Mouse (Mus musculus): ENCODE measurements around the gene Sdc4.

Gene Sdc4

GRCm38 (mm10) chr2:164423464-164423863, 20.2 kb downstream of the Sdc4 start:
- Histone ChIP-seq H3K36me3 (ENCODE audit: insufficient read depth, low read length) (peaks cover 38% of the 10 kb centered on the region), H3K4me1 (replicated peaks; ENCODE audit: low read depth, low read length) (peaks cover 59% of the 10 kb centered on the region), H3K9me3 (ENCODE audit: low read length) (0 out of 2 replicates have a peak, but pooled peaks cover 4% of the 10 kb centered on the region), H3K27me3 (ENCODE audit: insufficient read depth, low read length) (peaks cover 26% of the 10 kb centered on the region), H3K4me3 (replicated peaks; ENCODE audit: low read length) (no peak overlapping the region)
- TF ChIP-seq NANOG (IDR thresholded peaks at IDR 0.05; ENCODE audit: borderline replicate concordance, low read length) (no peak), POU5F1 (IDR thresholded peaks at IDR 0.05; ENCODE audit: borderline replicate concordance, low read length) (no peak), CTCF (conservative IDR thresholded peaks at IDR 0.05; ENCODE audit: low read length) (no peak)

GRCm38 (mm10) chr2:164422675-164423393, 20.9 kb downstream of the Sdc4 start:
- TF ChIP-seq POU5F1 (IDR thresholded peaks at IDR 0.05; ENCODE audit: borderline replicate concordance, low read length) (no peak), NANOG (IDR thresholded peaks at IDR 0.05; ENCODE audit: borderline replicate concordance, low read length) (no peak), CTCF (conservative IDR thresholded peaks at IDR 0.05; ENCODE audit: low read length) (no peak)
- Histone ChIP-seq H3K9me3 (ENCODE audit: low read length) (0 out of 2 replicates have a peak, but pooled peaks cover 4% of the 10 kb centered on the region), H3K27me3 (ENCODE audit: insufficient read depth, low read length) (peaks cover 20% of the 10 kb centered on the region), H3K4me3 (replicated peaks; ENCODE audit: low read length) (no peak overlapping the region), H3K4me1 (replicated peaks; ENCODE audit: low read depth, low read length) (peaks cover 58% of the 10 kb centered on the region), H3K36me3 (ENCODE audit: insufficient read depth, low read length) (peaks cover 32% of the 10 kb centered on the region)

- Histone ChIP-seq H3K36me3 (ENCODE audit: insufficient read depth, low read length) (peaks cover 23% of the 10 kb centered on the region), H3K9me3 (ENCODE audit: low read length) (0 out of 2 replicates have a peak, but pooled peaks cover 4% of the 10 kb centered on the region), H3K27me3 (ENCODE audit: insufficient read depth, low read length) (peaks cover 11% of the 10 kb centered on the region), H3K4me1 (replicated peaks; ENCODE audit: low read depth, low read length) (peaks cover 56% of the 10 kb centered on the region), H3K4me3 (replicated peaks; ENCODE audit: low read length) (no peak overlapping the region)
- no peak for TF ChIP-seq NANOG (IDR thresholded peaks at IDR 0.05; ENCODE audit: borderline replicate concordance, low read length)
- TF ChIP-seq POU5F1 (IDR thresholded peaks at IDR 0.05; ENCODE audit: borderline replicate concordance, low read length), result no peak
- no peak for TF ChIP-seq CTCF (conservative IDR thresholded peaks at IDR 0.05; ENCODE audit: low read length)
Measured at GRCm38 (mm10) chr2:164421979-164422378, 21.7 kb downstream of the Sdc4 start.

GRCm38 (mm10) chr2:164421306-164421705, 22.4 kb downstream of the Sdc4 start:
- Histone ChIP-seq H3K4me1 (replicated peaks; ENCODE audit: low read depth, low read length) (peaks cover 49% of the 10 kb centered on the region), H3K4me3 (replicated peaks; ENCODE audit: low read length) (no peak overlapping the region), H3K27me3 (ENCODE audit: insufficient read depth, low read length) (peaks cover 7% of the 10 kb centered on the region; the same call in 1 of the 2 replicates), H3K9me3 (ENCODE audit: low read length) (0 out of 2 replicates have a peak, but pooled peaks cover 4% of the 10 kb centered on the region), H3K36me3 (ENCODE audit: insufficient read depth, low read length) (peaks cover 19% of the 10 kb centered on the region)
- no peak for TF ChIP-seq NANOG (IDR thresholded peaks at IDR 0.05; ENCODE audit: borderline replicate concordance, low read length)
- no peak for TF ChIP-seq POU5F1 (IDR thresholded peaks at IDR 0.05; ENCODE audit: borderline replicate concordance, low read length)
- no peak for TF ChIP-seq CTCF (conservative IDR thresholded peaks at IDR 0.05; ENCODE audit: low read length)

GRCm38 (mm10) chr2:164419489-164419888, 24.2 kb downstream of the Sdc4 start:
- no peak for TF ChIP-seq NANOG (IDR thresholded peaks at IDR 0.05; ENCODE audit: borderline replicate concordance, low read length)
- TF ChIP-seq POU5F1 (IDR thresholded peaks at IDR 0.05; ENCODE audit: borderline replicate concordance, low read length), result no peak
- no peak for TF ChIP-seq CTCF (conservative IDR thresholded peaks at IDR 0.05; ENCODE audit: low read length)
- Histone ChIP-seq H3K4me1 (replicated peaks; ENCODE audit: low read depth, low read length) (peaks cover 35% of the 10 kb centered on the region), H3K4me3 (replicated peaks; ENCODE audit: low read length) (no peak overlapping the region), H3K36me3 (ENCODE audit: insufficient read depth, low read length) (peaks cover 17% of the 10 kb centered on the region), H3K27me3 (ENCODE audit: insufficient read depth, low read length) (peaks cover 14% of the 10 kb centered on the region), H3K9me3 (ENCODE audit: low read length) (0 out of 2 replicates have a peak, but pooled peaks cover 4% of the 10 kb centered on the region)

- TF ChIP-seq NANOG (IDR thresholded peaks at IDR 0.05; ENCODE audit: borderline replicate concordance, low read length) (no peak), POU5F1 (IDR thresholded peaks at IDR 0.05; ENCODE audit: borderline replicate concordance, low read length) (no peak), CTCF (conservative IDR thresholded peaks at IDR 0.05; ENCODE audit: low read length) (no peak)
- Histone ChIP-seq H3K4me1 (replicated peaks; ENCODE audit: low read depth, low read length) (peaks cover 42% of the 10 kb centered on the region), H3K4me3 (replicated peaks; ENCODE audit: low read length) (no peak overlapping the region), H3K27me3 (ENCODE audit: insufficient read depth, low read length) (peaks cover 23% of the 10 kb centered on the region), H3K9me3 (ENCODE audit: low read length) (no peaks in the 10 kb centered on the region), H3K36me3 (ENCODE audit: insufficient read depth, low read length) (0 out of 2 replicates have a peak, but pooled peaks cover 6% of the 10 kb centered on the region)
Measured at GRCm38 (mm10) chr2:164418308-164418875, 25.3 kb downstream of the Sdc4 start.

- H3K4me1 ChIP-seq (replicated peaks; ENCODE audit: low read depth, low read length), result peaks cover 38% of the 10 kb centered on the region
- H3K4me3 ChIP-seq (replicated peaks; ENCODE audit: low read length), result no peak overlapping the region
- H3K27me3 ChIP-seq (ENCODE audit: insufficient read depth, low read length), result peaks cover 26% of the 10 kb centered on the region
- no peaks in the 10 kb centered on the region for H3K36me3 ChIP-seq (ENCODE audit: insufficient read depth, low read length)
- TF ChIP-seq NANOG (IDR thresholded peaks at IDR 0.05; ENCODE audit: borderline replicate concordance, low read length), result no peak
- TF ChIP-seq CTCF (conservative IDR thresholded peaks at IDR 0.05; ENCODE audit: low read length), result peak; percentile 51
- TF ChIP-seq POU5F1 (IDR thresholded peaks at IDR 0.05; ENCODE audit: borderline replicate concordance, low read length), result no peak
- H3K9me3 ChIP-seq (ENCODE audit: low read length), result no peaks in the 10 kb centered on the region
Measured at GRCm38 (mm10) chr2:164417198-164417597, 26.5 kb downstream of the Sdc4 start.

GRCm38 (mm10) chr2:164414581-164414980, 29.1 kb downstream of the Sdc4 start:
- TF ChIP-seq CTCF (conservative IDR thresholded peaks at IDR 0.05; ENCODE audit: low read length), result no peak
- no peak for TF ChIP-seq POU5F1 (IDR thresholded peaks at IDR 0.05; ENCODE audit: borderline replicate concordance, low read length)
- no peak for TF ChIP-seq NANOG (IDR thresholded peaks at IDR 0.05; ENCODE audit: borderline replicate concordance, low read length)
- no peaks in the 10 kb centered on the region for H3K36me3 ChIP-seq (ENCODE audit: insufficient read depth, low read length)
- H3K27me3 ChIP-seq (ENCODE audit: insufficient read depth, low read length), result peaks cover 41% of the 10 kb centered on the region

More at GRCm38 (mm10) chr2:164414581-164414980, 29.1 kb downstream of the Sdc4 start:
- no peaks in the 10 kb centered on the region for H3K9me3 ChIP-seq (ENCODE audit: low read length)
- H3K4me3 ChIP-seq (replicated peaks; ENCODE audit: low read length), result peak overlapping the region; percentile 68
- peaks cover 33% of the 10 kb centered on the region for H3K4me1 ChIP-seq (replicated peaks; ENCODE audit: low read depth, low read length)
